Mouse (Mus musculus): ENCODE measurements around the gene Isoc2b.
"Not testable (repeated sequence)": the region's sequence is repeated elsewhere in the genome, so short reads cannot be mapped to it uniquely, and the experiment has no call there.

Gene Isoc2b

DNA sequence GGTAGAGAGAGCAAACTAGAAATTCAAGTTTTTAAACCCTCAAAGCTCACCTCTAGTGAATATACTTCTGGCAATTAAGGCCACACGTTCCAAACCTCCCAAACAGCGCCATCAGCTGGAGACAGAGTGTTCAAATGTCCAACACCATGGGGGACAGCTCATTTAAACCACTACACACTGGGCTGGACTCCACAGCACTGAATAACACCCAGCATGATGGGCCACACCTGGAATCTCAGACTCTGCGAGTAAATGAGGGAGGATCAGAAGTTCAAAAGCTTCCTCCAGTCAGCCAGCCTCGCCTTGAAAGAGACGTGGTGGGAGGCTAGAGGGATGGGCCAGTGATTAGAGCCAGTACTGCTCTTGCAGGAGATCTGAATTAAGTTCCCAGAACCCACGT, at the start of gene Isoc2b:
Gene Isoc2b (minus strand): TSS at position 126 of the 400 bp plus-strand sequence.
- DNase-seq (ENCODE audit: low read depth) = no peak

- DNase-seq (ENCODE audit: low read depth) = no peak
These were observed 49.0 kb upstream of the Isoc2b start for GRCm38 (mm10) chr7:4919096-4919495.

- no peak for DNase-seq (ENCODE audit: low read depth)
These were observed 48.6 kb upstream of the Isoc2b start for GRCm38 (mm10) chr7:4918681-4919080.

DNA sequence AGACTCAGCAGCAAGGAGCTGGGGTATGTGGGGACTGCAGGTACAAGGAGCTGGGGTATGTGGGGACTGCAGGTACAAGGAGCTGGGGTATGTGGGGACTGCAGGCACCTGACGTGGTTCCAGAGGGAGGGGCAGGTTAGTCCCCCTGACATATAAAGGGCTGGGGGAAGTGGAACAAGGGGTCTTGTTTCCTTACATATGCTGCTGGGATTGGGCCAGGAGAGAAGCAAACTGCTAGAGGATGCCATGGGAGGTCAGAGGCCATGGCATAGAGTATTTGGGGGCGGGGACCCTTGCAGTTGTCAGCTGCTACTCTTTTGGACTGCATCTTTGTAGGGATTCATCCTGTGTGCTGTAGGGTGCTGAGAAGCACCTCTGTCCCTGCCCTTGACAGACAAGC, 47.4 kb upstream of the Isoc2b start:
- DNase-seq (ENCODE audit: low read depth) = no peak

- no peak for DNase-seq (ENCODE audit: low read depth)
These were observed 45.8 kb upstream of the Isoc2b start for GRCm38 (mm10) chr7:4915669-4916416.

DNA sequence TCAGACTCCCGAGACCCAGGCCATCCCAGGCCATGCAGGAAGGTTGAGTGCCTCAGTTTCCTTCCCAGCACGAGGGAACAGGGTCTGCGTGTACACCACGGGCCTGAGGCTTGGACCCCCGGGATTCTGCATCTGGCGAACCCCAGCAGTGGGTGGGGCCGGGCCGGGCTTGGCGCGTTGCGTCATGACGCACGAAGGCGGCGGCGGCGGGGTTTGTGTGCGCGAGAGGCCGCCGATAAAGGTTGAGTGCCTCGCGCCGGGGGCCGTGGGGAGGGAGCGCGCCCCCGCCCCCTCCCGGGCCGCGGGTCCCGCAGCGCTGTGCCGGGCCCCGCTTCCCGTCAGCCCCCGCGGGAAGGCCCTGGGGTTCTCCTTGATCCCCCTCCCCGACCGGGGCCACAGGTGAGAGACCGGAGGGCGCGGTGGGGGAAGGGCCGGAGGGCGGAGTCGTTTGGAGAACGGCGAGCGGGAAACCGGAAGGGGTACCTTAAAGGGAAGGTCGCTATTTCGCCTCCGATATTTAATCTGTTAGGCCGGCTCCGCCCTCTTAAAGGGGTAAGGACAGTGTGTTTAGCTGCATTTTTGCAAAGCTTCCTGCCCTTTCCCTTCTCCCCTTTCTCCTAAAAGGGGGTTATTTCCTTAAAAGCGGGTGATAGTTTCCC, 45.1 kb upstream of the Isoc2b start, which contains the start of gene Zfp628:
Gene Zfp628 (plus strand): TSS at position 211 of the 659 bp plus-strand sequence.
- peak; percentile 95 for DNase-seq (ENCODE audit: low read depth)

DNA sequence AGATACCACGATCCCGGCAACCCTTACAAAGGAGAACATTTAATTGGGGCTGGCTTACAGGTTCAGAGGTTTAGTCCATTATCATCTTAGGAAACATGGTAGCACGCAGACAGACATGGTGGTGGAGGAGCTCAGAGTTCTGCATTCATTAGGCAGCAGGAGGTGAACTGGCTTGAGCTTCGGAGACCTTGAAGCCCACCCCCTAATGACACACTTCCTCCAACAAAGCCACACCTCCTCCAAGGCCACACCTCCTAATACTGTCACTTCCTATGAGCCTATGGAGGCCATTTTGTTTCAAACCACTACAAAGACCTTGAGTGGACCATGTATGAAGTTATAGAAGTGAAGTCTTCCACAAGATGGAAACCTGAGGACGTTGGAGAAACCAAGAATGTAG, 42.2 kb upstream of the Isoc2b start:
- DNase-seq (ENCODE audit: low read depth) = no peak

DNA sequence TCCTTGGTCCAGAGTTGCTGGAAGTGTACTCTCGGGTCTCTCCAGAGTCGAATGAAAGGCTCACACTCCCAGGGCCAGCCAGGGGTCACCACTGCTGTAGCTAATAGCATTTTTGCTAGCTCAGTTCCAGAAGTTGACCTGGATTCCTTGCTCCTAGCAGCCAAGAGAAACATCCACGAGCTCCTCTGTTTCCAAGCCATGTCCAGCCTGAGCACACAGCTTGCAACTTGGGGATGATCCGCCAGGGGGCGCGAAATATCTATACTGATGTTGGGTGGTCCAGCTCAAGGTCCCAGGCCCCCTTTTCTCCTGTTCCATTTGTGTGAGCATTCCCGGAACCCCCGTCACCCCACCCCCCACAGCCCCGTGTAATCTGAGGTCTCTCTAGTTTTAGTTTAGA, 41.5 kb upstream of the Isoc2b start:
- no peak for DNase-seq (ENCODE audit: low read depth)

DNA sequence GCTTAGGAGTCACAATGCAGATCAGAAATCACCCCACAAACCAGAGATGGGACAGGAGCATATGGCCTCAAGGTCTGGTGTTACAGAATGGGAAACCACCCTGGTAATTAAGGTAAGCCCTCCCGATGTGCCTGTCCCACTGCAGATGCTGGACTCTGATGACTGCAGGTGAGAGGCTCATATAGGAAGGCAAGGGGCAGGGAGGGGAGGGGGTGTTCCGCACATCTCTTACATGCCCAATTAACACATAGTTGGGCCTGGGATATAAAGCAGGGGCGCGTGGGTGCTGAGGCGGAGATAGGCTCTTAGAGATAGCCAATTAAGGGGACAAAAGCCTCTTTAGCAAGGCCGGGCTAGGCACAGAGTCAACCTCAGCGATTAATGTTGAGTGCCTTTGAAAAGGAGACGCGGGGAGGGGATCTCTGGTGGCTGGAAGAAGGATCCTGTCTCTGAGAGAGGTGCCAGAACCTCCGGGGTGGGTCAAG, 36.5 kb upstream of the Isoc2b start, which contains the start of gene Gm36210:
Gene Gm36210 (minus strand): TSS at position 51 of the 485 bp plus-strand sequence.
- DNase-seq (ENCODE audit: low read depth) = no peak

GRCm38 (mm10) chr7:4902404-4902803, 32.3 kb upstream of the Isoc2b start:
- DNase-seq (ENCODE audit: low read depth) = no peak

GRCm38 (mm10) chr7:4901171-4901570, 31.1 kb upstream of the Isoc2b start:
- no peak for DNase-seq (ENCODE audit: low read depth)

DNA sequence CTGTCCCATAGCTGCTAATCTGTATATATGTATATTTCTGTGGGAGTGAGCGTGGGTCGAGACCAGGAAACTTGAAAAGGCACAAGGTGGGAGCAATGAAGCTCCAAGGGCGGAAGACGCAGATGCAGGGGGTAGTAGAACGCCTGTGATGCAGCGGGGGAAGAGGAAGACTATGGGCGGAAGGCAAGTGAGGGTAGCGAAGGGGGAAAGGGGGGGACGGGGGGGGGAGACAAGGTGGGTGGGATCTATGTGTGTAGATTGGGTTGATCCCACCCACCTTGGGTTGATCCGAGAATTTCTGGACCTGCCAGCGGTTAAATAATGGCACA, 30.4 kb upstream of the Isoc2b start:
- DNase-seq (ENCODE audit: low read depth) = no peak

DNA sequence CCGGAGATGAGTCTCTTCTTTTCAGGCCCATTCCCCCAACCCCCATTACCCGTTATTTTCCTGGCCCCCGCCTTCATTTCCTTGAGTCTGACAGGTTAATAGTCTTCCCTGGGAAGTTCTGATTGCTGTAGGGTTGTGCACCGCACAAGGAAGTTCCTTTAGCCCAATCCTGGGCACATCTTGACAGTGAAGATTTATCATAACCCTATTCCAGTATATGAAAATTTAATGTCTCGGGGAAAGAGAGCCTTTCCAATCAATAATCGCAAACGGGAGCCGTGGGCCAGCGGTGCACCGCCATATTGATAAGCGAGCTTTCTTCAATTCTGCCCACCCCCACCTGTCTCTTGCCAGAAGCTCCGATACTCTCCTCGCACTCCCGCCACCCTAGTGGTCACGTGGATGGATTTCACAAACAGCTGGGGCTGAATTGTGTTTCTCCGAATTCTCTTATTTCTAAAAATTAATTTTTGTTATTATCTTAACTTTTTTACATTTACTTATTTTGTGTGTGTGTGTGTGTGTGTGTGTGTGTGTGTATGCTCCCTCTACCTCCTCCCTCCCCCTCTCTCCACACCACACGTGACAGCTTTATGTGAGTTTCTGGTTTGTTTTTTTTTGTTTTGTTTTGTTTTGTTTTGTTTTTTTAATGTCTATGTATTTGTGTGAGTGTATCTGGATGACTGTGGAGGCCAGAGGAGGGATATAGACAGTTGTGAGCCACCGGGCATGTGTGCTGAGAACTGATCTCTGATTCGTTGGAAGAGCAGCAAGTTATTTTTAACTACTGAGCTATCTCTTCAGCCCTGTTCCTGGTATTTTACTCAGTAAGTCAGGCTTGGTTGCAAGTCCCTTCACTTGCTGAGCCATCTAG, 29.8 kb upstream of the Isoc2b start:
- no peak for DNase-seq (ENCODE audit: low read depth)

- no peak for DNase-seq (ENCODE audit: low read depth)
These were observed 29.0 kb upstream of the Isoc2b start for GRCm38 (mm10) chr7:4898851-4899648.

- no peak for DNase-seq (ENCODE audit: low read depth)
These were observed 25.1 kb upstream of the Isoc2b start for GRCm38 (mm10) chr7:4895186-4895585.

DNA sequence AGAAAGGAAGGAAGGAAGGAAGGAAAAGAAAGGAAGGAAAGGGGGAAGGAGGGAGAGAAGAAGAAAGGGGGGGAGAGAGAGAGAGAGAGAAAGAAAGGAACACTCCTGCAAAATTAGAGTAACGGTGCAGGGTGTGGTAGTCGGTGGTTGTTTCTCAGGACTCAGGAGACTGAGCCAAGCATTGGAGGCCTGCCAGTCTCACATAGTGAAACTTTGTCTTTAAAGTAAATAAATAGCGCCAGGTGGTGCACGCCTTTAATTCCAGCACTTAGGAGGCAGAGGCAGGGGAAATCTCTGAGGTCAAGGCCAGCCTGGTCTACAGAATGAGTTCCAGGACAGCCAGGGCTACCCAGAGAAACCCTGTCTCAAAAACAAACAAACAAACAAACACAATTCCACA, 16.6 kb upstream of the Isoc2b start:
- DNase-seq (ENCODE audit: low read depth) = no peak

- not testable (repeated sequence) for DNase-seq (ENCODE audit: low read depth)
These were observed 9.0 kb upstream of the Isoc2b start for GRCm38 (mm10) chr7:4879036-4879435.

- no peak for DNase-seq (ENCODE audit: low read depth)
These were observed 8.1 kb upstream of the Isoc2b start for GRCm38 (mm10) chr7:4878186-4878585.

- no peak for DNase-seq (ENCODE audit: low read depth)
These were observed 7.2 kb upstream of the Isoc2b start for GRCm38 (mm10) chr7:4877226-4877625.

DNA sequence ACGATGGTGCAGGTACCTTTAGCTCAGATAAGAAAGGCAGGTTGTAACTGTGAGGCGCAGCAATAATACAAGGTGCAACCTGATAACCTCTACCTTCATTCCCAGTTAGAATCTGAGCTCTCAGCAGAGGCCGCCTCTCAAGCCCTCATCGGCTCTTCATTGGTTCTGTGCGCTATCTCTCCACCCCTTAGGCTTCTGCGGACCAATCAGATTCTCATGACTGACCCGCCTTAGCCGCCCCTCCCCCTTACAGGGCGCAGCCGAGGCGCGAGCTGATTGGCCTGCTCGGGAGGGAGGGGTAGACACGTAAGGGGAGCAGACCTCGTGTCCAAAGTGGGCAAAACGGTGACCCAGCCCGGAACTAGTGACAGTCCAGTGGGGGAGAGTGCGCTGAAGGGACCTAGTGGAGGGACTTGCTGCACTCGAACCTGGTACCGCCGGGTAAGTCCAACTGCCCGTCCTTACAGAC, 6.7 kb upstream of the Isoc2b start, which contains the start of gene Isoc2a:
Gene Isoc2a (plus strand): TSS at position 401 of the 469 bp plus-strand sequence.
- DNase-seq (ENCODE audit: low read depth) = peak; percentile 89

- no peak for DNase-seq (ENCODE audit: low read depth)
These were observed 3.4 kb downstream of the Isoc2b start for GRCm38 (mm10) chr7:4866631-4867180.
